In genomic region chr5:65538121-65538520, GRCm38 (mm10) we compare ENCODE assay signal across 8 mouse cellular contexts. TPM values are rescaled to one million over a fixed set of nuclear protein-coding genes. Genes with fewer than 3 reads are reported as not detected.
DNase-seq lines count a peak whose midpoint lies in the region; ATAC-seq and TF ChIP-seq lines count a peak whose summit lies in the region.

No protein-coding gene starts in this region.

- H3K9ac ChIP-seq in embryonic facial prominence, embryonic 12.5 days = peak overlapping the region; percentile 99
- H3K9ac ChIP-seq in intestine, embryonic 14.5 days (ENCODE audit: low read length) = peak overlapping the region; percentile 94
- H3K9ac ChIP-seq in neural tube, embryonic 14.5 days (replicated peaks; ENCODE audit: low read depth, low read length) = peak overlapping the region; percentile 92

- no peak for TF ChIP-seq POLR2A in lung, adult 2 months (IDR thresholded peaks at IDR 0.05; ENCODE audit: borderline replicate concordance, extremely low read depth, low read depth, low read length)

- no peak for DNase-seq in lung, adult 2 months
- no peak for DNase-seq in lung, postnatal 36 days
- DNase-seq in intestine, embryonic 14.5 days (ENCODE audit: low spot score) = no peak
- DNase-seq in right cerebral cortex, postnatal 10 days (ENCODE audit: low spot score in 2 of 2) = no peak
- no peak for DNase-seq in gastrocnemius, adult 8-10 months (ENCODE audit: low spot score in 2 of 2)
- DNase-seq in adrenal gland, adult 18-20 months (ENCODE audit: low spot score in 2 of 2) = no peak

- peaks cover 4% of the 10 kb centered on the region; the same call in 1 of the 2 replicates for H3K4me1 ChIP-seq in lung, adult 2 months (ENCODE audit: control insufficient read depth, insufficient read depth, low read length)
- peaks cover 9% of the 10 kb centered on the region; the same call in 1 of the 2 replicates for H3K4me1 ChIP-seq in embryonic facial prominence, embryonic 12.5 days
- peaks cover 8% of the 10 kb centered on the region for H3K4me1 ChIP-seq in intestine, embryonic 14.5 days (replicated peaks; ENCODE audit: control insufficient read depth, insufficient read depth, low read length)
- peaks cover 9% of the 10 kb centered on the region for H3K4me1 ChIP-seq in neural tube, embryonic 14.5 days (ENCODE audit: control insufficient read depth, insufficient read depth, low read length)

- H3K27ac ChIP-seq in embryonic facial prominence, embryonic 12.5 days = peak overlapping the region; percentile 100
- H3K27ac ChIP-seq in intestine, embryonic 14.5 days (ENCODE audit: low read depth) = peak overlapping the region; percentile 98
- peak overlapping the region; percentile 97 for H3K27ac ChIP-seq in neural tube, embryonic 14.5 days (ENCODE audit: low read depth, low read length)

- TF ChIP-seq CTCF in lung, adult 2 months (IDR thresholded peaks at IDR 0.05; ENCODE audit: insufficient read depth, low read length) = no peak

- H3K4me2 ChIP-seq in embryonic facial prominence, embryonic 12.5 days (replicated peaks) = peak overlapping the region; percentile 73
- peak overlapping the region; percentile 77 for H3K4me2 ChIP-seq in intestine, embryonic 14.5 days (ENCODE audit: low read length)
- peak overlapping the region; percentile 77 for H3K4me2 ChIP-seq in neural tube, embryonic 14.5 days (ENCODE audit: low read depth, low read length)

- 1% methylated on average over 4 of the region's 4 CpGs for WGBS in lung, adult 2 months
- 3% methylated on average over 4 of the region's 4 CpGs for WGBS in embryonic facial prominence, embryonic 12.5 days
- 2% methylated on average over 4 of the region's 4 CpGs for WGBS in intestine, embryonic 14.5 days
- 3% methylated on average over 4 of the region's 4 CpGs for WGBS in neural tube, embryonic 14.5 days

- ATAC-seq in embryonic facial prominence, embryonic 12.5 days (ENCODE audit: insufficient number of reproducible peaks, insufficient read depth, low FRiP score, low TSS enrichment) = no peak
- ATAC-seq in intestine, embryonic 14.5 days (replicated peaks; ENCODE audit: low FRiP score, low TSS enrichment, low read depth) = no peak
- no peak for ATAC-seq in neural tube, embryonic 14.5 days (ENCODE audit: low read depth)

- H3K36me3 ChIP-seq in embryonic facial prominence, embryonic 12.5 days = no peaks in the 10 kb centered on the region
- H3K36me3 ChIP-seq in intestine, embryonic 14.5 days (ENCODE audit: control insufficient read depth, insufficient read depth, low read length) = peaks cover under 1% of the 10 kb centered on the region; the same call in 1 of the 2 replicates
- no peaks in the 10 kb centered on the region for H3K36me3 ChIP-seq in neural tube, embryonic 14.5 days (ENCODE audit: control insufficient read depth, insufficient read depth, low read length)

- peak overlapping the region; percentile 99 for H3K4me3 ChIP-seq in lung, adult 2 months (replicated peaks; ENCODE audit: extremely low read depth, low read depth, low read length)
- peak overlapping the region; percentile 94 for H3K4me3 ChIP-seq in embryonic facial prominence, embryonic 12.5 days
- H3K4me3 ChIP-seq in intestine, embryonic 14.5 days (ENCODE audit: low read depth, low read length) = peak overlapping the region; percentile 78
- peak overlapping the region; percentile 99 for H3K4me3 ChIP-seq in neural tube, embryonic 14.5 days (ENCODE audit: low read depth, low read length)

- H3K27me3 ChIP-seq in embryonic facial prominence, embryonic 12.5 days = no peaks in the 10 kb centered on the region
- no peaks in the 10 kb centered on the region for H3K27me3 ChIP-seq in intestine, embryonic 14.5 days (replicated peaks; ENCODE audit: control insufficient read depth, insufficient read depth, low read length)
- H3K27me3 ChIP-seq in neural tube, embryonic 14.5 days (ENCODE audit: control insufficient read depth, insufficient read depth, low read length) = no peaks in the 10 kb centered on the region; the same call in 1 of the 2 replicates

- no peaks in the 10 kb centered on the region for H3K9me3 ChIP-seq in embryonic facial prominence, embryonic 12.5 days
- no peaks in the 10 kb centered on the region for H3K9me3 ChIP-seq in intestine, embryonic 14.5 days (ENCODE audit: control insufficient read depth, low read length)
- no peaks in the 10 kb centered on the region for H3K9me3 ChIP-seq in neural tube, embryonic 14.5 days (ENCODE audit: control insufficient read depth, low read length)

RNA-seq across cellular contexts. Expression of gene Ube2k, which starts 1.1 kb away (rescaled TPM):
- 12.3 and 15.1 TPM in 2 replicates for polyA plus RNA-seq in lung, adult 2 months (2012; rRNA removed)
- polyA plus RNA-seq in embryonic facial prominence, embryonic 12.5 days (2016; fragmentation: Nextera tagmentation; extraction: Ambion mirVana) = 201 and 206 TPM in 2 replicates
- 123 and 124 TPM in 2 replicates for polyA plus RNA-seq in intestine, embryonic 14.5 days (2014; fragmentation: Nextera tagmentation; extraction: Ambion mirVana)
- polyA plus RNA-seq in neural tube, embryonic 14.5 days (2014; fragmentation: Nextera tagmentation; extraction: Ambion mirVana) = 143 and 179 TPM in 2 replicates
- 10 to 100 TPM; 47.2 to 60.8 (median 55.1) TPM for total RNA-seq in gastrocnemius, adult 8-10 months (2022)
- total RNA-seq in adrenal gland, adult 18-20 months (2021) = 100 to 1,000 TPM in 1 of 2 experiments, 10 to 100 TPM in 1; 92.4 to 105 TPM

RNA-seq across cellular contexts. Expression of gene Smim14, which starts 1.1 kb away (rescaled TPM):
- 137 and 157 TPM in 2 replicates for polyA plus RNA-seq in lung, adult 2 months (2012; rRNA removed)
- polyA plus RNA-seq in embryonic facial prominence, embryonic 12.5 days (2016; fragmentation: Nextera tagmentation; extraction: Ambion mirVana) = 108 and 111 TPM in 2 replicates
- 109 and 111 TPM in 2 replicates for polyA plus RNA-seq in intestine, embryonic 14.5 days (2014; fragmentation: Nextera tagmentation; extraction: Ambion mirVana)
- polyA plus RNA-seq in neural tube, embryonic 14.5 days (2014; fragmentation: Nextera tagmentation; extraction: Ambion mirVana) = 228 and 230 TPM in 2 replicates
- total RNA-seq in gastrocnemius, adult 8-10 months (2022) = 10 to 100 TPM; 29.1 to 34.4 (median 30.4) TPM
- 100 to 1,000 TPM; 166 to 180 TPM for total RNA-seq in adrenal gland, adult 18-20 months (2021)

RNA-seq across cellular contexts. Expression of gene Gm43552, which starts 45.5 kb away (rescaled TPM):
- not detected in 2 replicates for polyA plus RNA-seq in lung, adult 2 months (2012; rRNA removed)
- polyA plus RNA-seq in embryonic facial prominence, embryonic 12.5 days (2016; fragmentation: Nextera tagmentation; extraction: Ambion mirVana) = not detected in 2 replicates
- polyA plus RNA-seq in intestine, embryonic 14.5 days (2014; fragmentation: Nextera tagmentation; extraction: Ambion mirVana) = 2.4 TPM in 1 of 2 replicates, not detected in the other
- not detected in 2 replicates for polyA plus RNA-seq in neural tube, embryonic 14.5 days (2014; fragmentation: Nextera tagmentation; extraction: Ambion mirVana)
- total RNA-seq in gastrocnemius, adult 8-10 months (2022) = 1 to 10 TPM in 2 of 4 experiments, not detected in 2; 1.4 to 6.5 TPM
- total RNA-seq in adrenal gland, adult 18-20 months (2021) = 1 to 10 TPM in 1 of 2 experiments, not detected in 1; 1.2 TPM
